Mouse (Mus musculus): Measurements from ENCODE around the gene Sec31a. TPM values are rescaled to one million over a fixed set of nuclear protein-coding genes. Genes with fewer than 3 reads are reported as not detected.

The Sec31a gene
- polyA plus RNA-seq, 1 experiment from 2014 or later: 117 TPM

- H3K4me3 ChIP-seq (ENCODE audit: low read depth, low read length): no peak overlapping the region
- H3K4me1 ChIP-seq (replicated peaks; ENCODE audit: control insufficient read depth, insufficient read depth, low read length): no peaks in the 10 kb centered on the region
- no peak overlapping the region for H3K27ac ChIP-seq (ENCODE audit: low read depth, low read length)
- no peaks in the 10 kb centered on the region for H3K27me3 ChIP-seq (ENCODE audit: control insufficient read depth, insufficient read depth, low read length)
- no peak overlapping the region for H3K4me2 ChIP-seq (ENCODE audit: low read depth, low read length, severe bottlenecking)
- H3K36me3 ChIP-seq (ENCODE audit: control insufficient read depth, insufficient read depth, low read length): no peaks in the 10 kb centered on the region; the same call in 1 of the 2 replicates
- no peak overlapping the region for H3K9ac ChIP-seq (ENCODE audit: low read length)
- no peaks in the 10 kb centered on the region for H3K9me3 ChIP-seq (ENCODE audit: control insufficient read depth, low read length)
- 92% methylated on average over 20 of the region's 20 CpGs for WGBS
- no peak for DNase-seq (ENCODE audit: low spot score)
- ATAC-seq (replicated peaks; ENCODE audit: low FRiP score): no peak
These were observed 23.5 kb downstream of the Sec31a start for GRCm38 (mm10) chr5:100392436-100392955.

GRCm38 (mm10) chr5:100383782-100384510 lies 32.1 kb downstream of the Sec31a start:
- no peak overlapping the region for H3K27ac ChIP-seq (ENCODE audit: low read depth, low read length)
- peaks cover 10% of the 10 kb centered on the region; the same call in 1 of the 2 replicates for H3K36me3 ChIP-seq (ENCODE audit: control insufficient read depth, insufficient read depth, low read length)
- 96% methylated on average over 18 of the region's 18 CpGs for WGBS
- H3K27me3 ChIP-seq (ENCODE audit: control insufficient read depth, insufficient read depth, low read length): no peaks in the 10 kb centered on the region
- no peak for ATAC-seq (replicated peaks; ENCODE audit: low FRiP score)
- H3K9me3 ChIP-seq (ENCODE audit: control insufficient read depth, low read length): no peaks in the 10 kb centered on the region
- H3K9ac ChIP-seq (ENCODE audit: low read length): no peak overlapping the region
- H3K4me1 ChIP-seq (replicated peaks; ENCODE audit: control insufficient read depth, insufficient read depth, low read length): no peaks in the 10 kb centered on the region
- no peak overlapping the region for H3K4me3 ChIP-seq (ENCODE audit: low read depth, low read length)
- DNase-seq (ENCODE audit: low spot score): no peak
- H3K4me2 ChIP-seq (ENCODE audit: low read depth, low read length, severe bottlenecking): no peak overlapping the region

- no peak overlapping the region for H3K27ac ChIP-seq (ENCODE audit: low read depth, low read length)
- WGBS: 92% methylated on average over 7 of the region's 7 CpGs
- H3K4me2 ChIP-seq (ENCODE audit: low read depth, low read length, severe bottlenecking): no peak overlapping the region
- H3K4me3 ChIP-seq (ENCODE audit: low read depth, low read length): no peak overlapping the region
- no peaks in the 10 kb centered on the region for H3K9me3 ChIP-seq (ENCODE audit: control insufficient read depth, low read length)
- DNase-seq (ENCODE audit: low spot score) (no peak), ATAC-seq (replicated peaks; ENCODE audit: low FRiP score) (no peak)
- H3K27me3 ChIP-seq (ENCODE audit: control insufficient read depth, insufficient read depth, low read length): no peaks in the 10 kb centered on the region
- H3K9ac ChIP-seq (ENCODE audit: low read length): no peak overlapping the region
- peaks cover 13% of the 10 kb centered on the region; the same call in 1 of the 2 replicates for H3K36me3 ChIP-seq (ENCODE audit: control insufficient read depth, insufficient read depth, low read length)
- H3K4me1 ChIP-seq (replicated peaks; ENCODE audit: control insufficient read depth, insufficient read depth, low read length): no peaks in the 10 kb centered on the region
These were observed 34.9 kb downstream of the Sec31a start for GRCm38 (mm10) chr5:100381094-100381493.

- H3K4me3 ChIP-seq (ENCODE audit: low read depth, low read length): no peak overlapping the region
- H3K4me2 ChIP-seq (ENCODE audit: low read depth, low read length, severe bottlenecking): no peak overlapping the region
- no peak for ATAC-seq (replicated peaks; ENCODE audit: low FRiP score)
- H3K27ac ChIP-seq (ENCODE audit: low read depth, low read length): no peak overlapping the region
- H3K9me3 ChIP-seq (ENCODE audit: control insufficient read depth, low read length): no peaks in the 10 kb centered on the region
- WGBS: 95% methylated on average over 5 of the region's 5 CpGs
- no peak overlapping the region for H3K9ac ChIP-seq (ENCODE audit: low read length)
- H3K36me3 ChIP-seq (ENCODE audit: control insufficient read depth, insufficient read depth, low read length): peaks cover 13% of the 10 kb centered on the region; the same call in 1 of the 2 replicates
- H3K27me3 ChIP-seq (ENCODE audit: control insufficient read depth, insufficient read depth, low read length): no peaks in the 10 kb centered on the region
- H3K4me1 ChIP-seq (replicated peaks; ENCODE audit: control insufficient read depth, insufficient read depth, low read length): no peaks in the 10 kb centered on the region
- DNase-seq (ENCODE audit: low spot score): no peak
These were observed 35.8 kb downstream of the Sec31a start for GRCm38 (mm10) chr5:100380277-100380676.

- Histone ChIP-seq H3K4me1 (replicated peaks; ENCODE audit: control insufficient read depth, insufficient read depth, low read length) (no peaks in the 10 kb centered on the region), H3K27me3 (ENCODE audit: control insufficient read depth, insufficient read depth, low read length) (no peaks in the 10 kb centered on the region), H3K36me3 (ENCODE audit: control insufficient read depth, insufficient read depth, low read length) (peaks cover 13% of the 10 kb centered on the region; the same call in 1 of the 2 replicates), H3K4me2 (ENCODE audit: low read depth, low read length, severe bottlenecking) (no peak overlapping the region), H3K27ac (ENCODE audit: low read depth, low read length) (no peak overlapping the region), H3K9ac (ENCODE audit: low read length) (no peak overlapping the region), H3K4me3 (ENCODE audit: low read depth, low read length) (no peak overlapping the region), H3K9me3 (ENCODE audit: control insufficient read depth, low read length) (no peaks in the 10 kb centered on the region)
- 83% methylated on average over 2 of the region's 2 CpGs for WGBS
- DNase-seq (ENCODE audit: low spot score): no peak
- ATAC-seq (replicated peaks; ENCODE audit: low FRiP score): no peak
These were observed 37.1 kb downstream of the Sec31a start for GRCm38 (mm10) chr5:100378981-100379380.

GRCm38 (mm10) chr5:100378211-100378610 lies 37.8 kb downstream of the Sec31a start:
- no peak overlapping the region for H3K9ac ChIP-seq (ENCODE audit: low read length)
- no peaks in the 10 kb centered on the region for H3K9me3 ChIP-seq (ENCODE audit: control insufficient read depth, low read length)
- H3K4me3 ChIP-seq (ENCODE audit: low read depth, low read length): no peak overlapping the region
- H3K36me3 ChIP-seq (ENCODE audit: control insufficient read depth, insufficient read depth, low read length): peaks cover 14% of the 10 kb centered on the region; the same call in 1 of the 2 replicates
- no peaks in the 10 kb centered on the region for H3K27me3 ChIP-seq (ENCODE audit: control insufficient read depth, insufficient read depth, low read length)
- DNase-seq (ENCODE audit: low spot score) (no peak), ATAC-seq (replicated peaks; ENCODE audit: low FRiP score) (no peak)
- no peaks in the 10 kb centered on the region for H3K4me1 ChIP-seq (replicated peaks; ENCODE audit: control insufficient read depth, insufficient read depth, low read length)
- H3K4me2 ChIP-seq (ENCODE audit: low read depth, low read length, severe bottlenecking): no peak overlapping the region
- no peak overlapping the region for H3K27ac ChIP-seq (ENCODE audit: low read depth, low read length)
- WGBS: 87% methylated on average over 5 of the region's 5 CpGs

- 77% methylated on average over 2 of the region's 2 CpGs for WGBS
- H3K4me3 ChIP-seq (ENCODE audit: low read depth, low read length): no peak overlapping the region
- no peak overlapping the region for H3K9ac ChIP-seq (ENCODE audit: low read length)
- peaks cover 16% of the 10 kb centered on the region; the same call in 1 of the 2 replicates for H3K36me3 ChIP-seq (ENCODE audit: control insufficient read depth, insufficient read depth, low read length)
- DNase-seq (ENCODE audit: low spot score) (no peak), ATAC-seq (replicated peaks; ENCODE audit: low FRiP score) (no peak)
- no peaks in the 10 kb centered on the region for H3K27me3 ChIP-seq (ENCODE audit: control insufficient read depth, insufficient read depth, low read length)
- H3K9me3 ChIP-seq (ENCODE audit: control insufficient read depth, low read length): no peaks in the 10 kb centered on the region
- H3K4me1 ChIP-seq (replicated peaks; ENCODE audit: control insufficient read depth, insufficient read depth, low read length): no peaks in the 10 kb centered on the region
- no peak overlapping the region for H3K4me2 ChIP-seq (ENCODE audit: low read depth, low read length, severe bottlenecking)
- H3K27ac ChIP-seq (ENCODE audit: low read depth, low read length): no peak overlapping the region
These were observed 38.7 kb downstream of the Sec31a start for GRCm38 (mm10) chr5:100377376-100377775.

GRCm38 (mm10) chr5:100374703-100375102 lies 41.3 kb downstream of the Sec31a start:
- no peaks in the 10 kb centered on the region for H3K27me3 ChIP-seq (ENCODE audit: control insufficient read depth, insufficient read depth, low read length)
- H3K27ac ChIP-seq (ENCODE audit: low read depth, low read length): no peak overlapping the region
- DNase-seq (ENCODE audit: low spot score): no peak
- no peak overlapping the region for H3K4me2 ChIP-seq (ENCODE audit: low read depth, low read length, severe bottlenecking)
- no peak for ATAC-seq (replicated peaks; ENCODE audit: low FRiP score)
- WGBS: 83% methylated on average over 2 of the region's 2 CpGs
- H3K9ac ChIP-seq (ENCODE audit: low read length): no peak overlapping the region
- peaks cover 11% of the 10 kb centered on the region; the same call in 1 of the 2 replicates for H3K36me3 ChIP-seq (ENCODE audit: control insufficient read depth, insufficient read depth, low read length)
- H3K9me3 ChIP-seq (ENCODE audit: control insufficient read depth, low read length): no peaks in the 10 kb centered on the region
- H3K4me3 ChIP-seq (ENCODE audit: low read depth, low read length): no peak overlapping the region
- no peaks in the 10 kb centered on the region for H3K4me1 ChIP-seq (replicated peaks; ENCODE audit: control insufficient read depth, insufficient read depth, low read length)

- peak; percentile 64 for DNase-seq (ENCODE audit: low spot score)
- WGBS: 55% methylated on average over 5 of the region's 5 CpGs
These were observed 42.1 kb downstream of the Sec31a start for GRCm38 (mm10) chr5:100373952-100374351.

More at GRCm38 (mm10) chr5:100373952-100374351, 42.1 kb downstream of the Sec31a start:
- no peaks in the 10 kb centered on the region for H3K27me3 ChIP-seq (ENCODE audit: control insufficient read depth, insufficient read depth, low read length)
- no peak for ATAC-seq (replicated peaks; ENCODE audit: low FRiP score)
- peaks cover 11% of the 10 kb centered on the region; the same call in 1 of the 2 replicates for H3K36me3 ChIP-seq (ENCODE audit: control insufficient read depth, insufficient read depth, low read length)
- H3K9me3 ChIP-seq (ENCODE audit: control insufficient read depth, low read length): no peaks in the 10 kb centered on the region
- no peak overlapping the region for H3K27ac ChIP-seq (ENCODE audit: low read depth, low read length)
- no peaks in the 10 kb centered on the region for H3K4me1 ChIP-seq (replicated peaks; ENCODE audit: control insufficient read depth, insufficient read depth, low read length)
- H3K4me2 ChIP-seq (ENCODE audit: low read depth, low read length, severe bottlenecking): no peak overlapping the region
- no peak overlapping the region for H3K4me3 ChIP-seq (ENCODE audit: low read depth, low read length)
- no peak overlapping the region for H3K9ac ChIP-seq (ENCODE audit: low read length)
